Mouse (Mus musculus) cerebellum, postnatal 25 days (tissue): ENCODE data around the gene Slc22a23.

ENCODE experiments used
- DNase-seq, 2 experiments: peaks; one replicate each; pipeline ENCODE4 v3.0.0; 2021; ENCODE audit warnings: mixed read lengths in 2 of 2

The Slc22a23 gene

GRCm38 (mm10) chr13:34131011-34131707 is 213.8 kb downstream of the Slc22a23 start:
- peak in 1 of 2 experiments; percentile 39 for DNase-seq

DNA sequence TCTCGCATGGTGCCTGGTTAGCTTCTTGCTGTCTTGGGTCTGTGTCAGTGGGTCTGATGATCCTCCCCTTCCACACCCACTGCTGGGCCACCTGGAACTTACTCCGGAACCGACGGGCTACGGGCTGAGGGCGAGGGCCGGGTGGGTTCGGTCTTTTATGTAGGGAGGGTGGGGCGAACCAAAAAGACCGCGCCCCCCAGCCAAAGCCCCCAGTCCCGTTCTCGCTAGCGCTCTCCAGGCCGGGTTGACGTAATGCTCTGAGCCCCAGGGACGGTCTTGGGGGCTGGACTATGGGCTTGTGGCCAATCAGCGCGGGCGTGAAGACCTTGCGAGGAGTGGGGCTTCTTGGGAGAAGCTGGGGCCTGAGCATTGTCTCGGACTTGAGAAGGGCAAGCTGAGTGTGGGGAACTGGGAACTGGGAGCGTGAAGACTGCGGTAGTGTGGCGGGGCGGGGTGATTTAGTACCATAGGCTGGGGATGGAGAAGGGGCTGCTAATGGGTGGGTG is 214.7 kb downstream of the Slc22a23 start, which contains the start of gene Tubb2b:
Tubb2b (minus strand) TSS at position 241 of the 506 bp plus-strand sequence.
- peak; percentile 37 to 50 for DNase-seq

- DNase-seq, result peak in 1 of 2 experiments; percentile 41
Measured at GRCm38 (mm10) chr13:34129485-34130225, 215.3 kb downstream of the Slc22a23 start.
